Mouse (Mus musculus): ENCODE data around the gene Gm4305.
"Not testable (repeated sequence)": the region's sequence is repeated elsewhere in the genome, so short reads cannot be mapped to it uniquely, and the experiment has no call there.

Gene Gm4305

DNA sequence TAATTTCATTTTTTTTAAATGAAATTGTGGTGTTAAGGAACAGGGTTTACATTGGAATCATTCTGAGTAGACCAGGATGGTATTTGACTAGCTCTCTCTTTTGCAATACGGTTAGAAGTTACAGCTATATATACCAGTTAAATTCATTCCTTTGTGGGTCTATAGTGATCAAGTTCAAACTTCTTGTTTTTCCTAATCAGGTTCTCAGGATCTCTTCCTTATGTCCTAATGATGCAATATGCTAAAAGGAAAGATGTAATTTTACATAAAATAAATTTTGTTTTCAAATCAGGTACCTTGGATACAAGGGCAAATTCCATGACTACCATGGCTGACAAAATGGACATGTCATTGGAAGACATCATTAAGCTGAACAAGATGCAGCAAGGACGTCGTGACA, at the start of gene Gm4305:
Gm4305 (plus strand) TSS at position 301 of the 400 bp plus-strand sequence.
- DNase-seq (ENCODE audit: low spot score in 2 of 2): not testable (repeated sequence)

DNA sequence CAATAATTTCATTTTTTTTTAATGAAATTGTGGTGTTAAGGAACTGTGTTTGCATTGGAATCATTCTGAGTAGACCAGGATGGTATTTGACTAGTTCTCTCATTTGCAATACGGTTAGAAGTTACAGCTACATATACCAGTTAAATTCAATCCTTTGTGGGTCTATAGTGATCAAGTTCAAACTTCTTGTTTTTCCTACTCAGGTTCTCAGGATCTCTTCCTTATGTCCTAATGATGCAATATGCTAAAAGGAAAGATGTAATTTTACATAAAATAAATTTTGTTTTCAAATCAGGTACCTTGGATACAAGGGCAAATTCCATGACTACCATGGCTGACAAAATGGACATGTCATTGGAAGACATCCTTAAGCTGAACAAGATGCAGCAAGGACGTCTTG, 15.5 kb upstream of the Gm4305 start, which contains the start of gene Gm4301:
Gm4301 (plus strand) TSS at position 301 of the 400 bp plus-strand sequence.
- not testable (repeated sequence) for DNase-seq (ENCODE audit: low spot score in 2 of 2)

DNA sequence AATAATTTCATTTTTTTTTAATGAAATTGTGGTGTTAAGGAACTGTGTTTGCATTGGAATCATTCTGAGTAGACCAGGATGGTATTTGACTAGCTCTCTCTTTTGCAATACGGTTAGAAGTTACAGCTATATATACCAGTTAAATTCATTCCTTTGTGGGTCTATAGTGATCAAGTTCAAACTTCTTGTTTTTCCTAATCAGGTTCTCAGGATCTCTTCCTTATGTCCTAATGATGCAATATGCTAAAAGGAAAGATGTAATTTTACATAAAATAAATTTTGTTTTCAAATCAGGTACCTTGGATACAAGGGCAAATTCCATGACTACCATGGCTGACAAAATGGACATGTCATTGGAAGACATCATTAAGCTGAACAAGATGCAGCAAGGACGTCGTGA, 10.4 kb upstream of the Gm4305 start, which contains the start of gene Gm4302:
Gm4302 (plus strand) TSS at position 301 of the 400 bp plus-strand sequence.
- not testable (repeated sequence) for DNase-seq (ENCODE audit: low spot score in 2 of 2)

DNA sequence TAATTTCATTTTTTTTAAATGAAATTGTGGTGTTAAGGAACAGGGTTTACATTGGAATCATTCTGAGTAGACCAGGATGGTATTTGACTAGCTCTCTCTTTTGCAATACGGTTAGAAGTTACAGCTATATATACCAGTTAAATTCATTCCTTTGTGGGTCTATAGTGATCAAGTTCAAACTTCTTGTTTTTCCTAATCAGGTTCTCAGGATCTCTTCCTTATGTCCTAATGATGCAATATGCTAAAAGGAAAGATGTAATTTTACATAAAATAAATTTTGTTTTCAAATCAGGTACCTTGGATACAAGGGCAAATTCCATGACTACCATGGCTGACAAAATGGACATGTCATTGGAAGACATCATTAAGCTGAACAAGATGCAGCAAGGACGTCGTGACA, 5.2 kb upstream of the Gm4305 start, which contains the start of gene Gm4303:
Gm4303 (plus strand) TSS at position 301 of the 400 bp plus-strand sequence.
- not testable (repeated sequence) for DNase-seq (ENCODE audit: low spot score in 2 of 2)

DNA sequence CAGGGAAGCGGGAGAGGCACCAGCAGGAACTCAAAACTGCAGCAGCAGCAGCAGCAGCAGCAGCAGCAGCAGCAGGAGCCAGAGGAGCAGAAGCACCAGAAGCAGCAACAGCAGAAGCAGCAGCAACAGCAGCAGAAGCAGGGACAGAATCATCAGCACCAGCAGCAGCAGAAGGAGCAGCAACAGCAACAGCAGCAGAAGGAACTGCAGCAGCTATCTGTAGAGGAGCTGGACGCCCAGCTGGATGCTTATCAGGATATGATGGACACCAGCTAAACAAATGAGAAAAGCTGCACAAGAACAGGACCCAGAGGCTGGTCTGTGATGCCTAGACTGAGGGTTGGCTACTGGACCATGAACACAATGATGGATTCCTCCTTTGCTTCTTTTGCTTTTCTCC, 5.9 kb downstream of the Gm4305 start:
- peak; percentile 7 to 12 for DNase-seq (ENCODE audit: low spot score in 2 of 2)

DNA sequence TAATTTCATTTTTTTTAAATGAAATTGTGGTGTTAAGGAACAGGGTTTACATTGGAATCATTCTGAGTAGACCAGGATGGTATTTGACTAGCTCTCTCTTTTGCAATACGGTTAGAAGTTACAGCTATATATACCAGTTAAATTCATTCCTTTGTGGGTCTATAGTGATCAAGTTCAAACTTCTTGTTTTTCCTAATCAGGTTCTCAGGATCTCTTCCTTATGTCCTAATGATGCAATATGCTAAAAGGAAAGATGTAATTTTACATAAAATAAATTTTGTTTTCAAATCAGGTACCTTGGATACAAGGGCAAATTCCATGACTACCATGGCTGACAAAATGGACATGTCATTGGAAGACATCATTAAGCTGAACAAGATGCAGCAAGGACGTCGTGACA, 10.1 kb downstream of the Gm4305 start, which contains the start of gene Gm4307:
Gm4307 (plus strand) TSS at position 301 of the 400 bp plus-strand sequence.
- DNase-seq (ENCODE audit: low spot score in 2 of 2): not testable (repeated sequence)

DNA sequence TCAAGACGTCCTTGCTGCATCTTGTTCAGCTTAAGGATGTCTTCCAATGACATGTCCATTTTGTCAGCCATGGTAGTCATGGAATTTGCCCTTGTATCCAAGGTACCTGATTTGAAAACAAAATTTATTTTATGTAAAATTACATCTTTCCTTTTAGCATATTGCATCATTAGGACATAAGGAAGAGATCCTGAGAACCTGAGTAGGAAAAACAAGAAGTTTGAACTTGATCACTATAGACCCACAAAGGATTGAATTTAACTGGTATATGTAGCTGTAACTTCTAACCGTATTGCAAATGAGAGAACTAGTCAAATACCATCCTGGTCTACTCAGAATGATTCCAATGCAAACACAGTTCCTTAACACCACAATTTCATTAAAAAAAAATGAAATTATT, 31.6 kb downstream of the Gm4305 start, which contains the start of gene Gm4312:
Gm4312 (minus strand) TSS at position 101 of the 400 bp plus-strand sequence.
- DNase-seq (ENCODE audit: low spot score in 2 of 2): not testable (repeated sequence)

All from spleen, postnatal 10 days (tissue).